Mouse (Mus musculus): ENCODE measurements around the gene Tas2r108. TPM values are rescaled to one million over a fixed set of nuclear protein-coding genes. Genes with fewer than 3 reads are reported as not detected.

Gene Tas2r108
- polyA plus RNA-seq, 1 experiment from 2014 or later, result 0.21 TPM

GRCm38 (mm10) chr6:40482318-40482717 lies 11.0 kb upstream of the Tas2r108 start:
- H3K36me3 ChIP-seq (replicated peaks; ENCODE audit: control insufficient read depth, insufficient read depth, low read depth, low read length), result peaks cover 12% of the 10 kb centered on the region

GRCm38 (mm10) chr6:40490933-40491332 lies 2.4 kb upstream of the Tas2r108 start, which contains the start of gene Tas2r137:
Gene Tas2r137, plus strand, starts transcription at chr6:40491233.
- no peak for DNase-seq (ENCODE audit: low spot score)
- no peak within 1 kb of the TSS for H3K9ac ChIP-seq (replicated peaks; ENCODE audit: low read length)
- H3K4me3 ChIP-seq (ENCODE audit: low read depth, low read length), result no peak within 1 kb of the TSS
- H3K27ac ChIP-seq (replicated peaks; ENCODE audit: low read depth, low read length), result no peak within 1 kb of the TSS
- no peaks in the 10 kb centered on the region for H3K36me3 ChIP-seq (replicated peaks; ENCODE audit: control insufficient read depth, insufficient read depth, low read depth, low read length)
- H3K4me1 ChIP-seq (ENCODE audit: control insufficient read depth, insufficient read depth, low read length), result no peaks in the 10 kb centered on the region
- ATAC-seq (replicated peaks; ENCODE audit: insufficient number of reproducible peaks, low FRiP score, low TSS enrichment, low read depth), result no peak
- H3K4me2 ChIP-seq (ENCODE audit: low read depth, low read length), result no peak within 1 kb of the TSS
- no peaks in the 10 kb centered on the region for H3K9me3 ChIP-seq (replicated peaks; ENCODE audit: control insufficient read depth, low read length)
- no peaks in the 10 kb centered on the region for H3K27me3 ChIP-seq (ENCODE audit: control insufficient read depth, insufficient read depth, low read length)

More at GRCm38 (mm10) chr6:40482318-40482717, 11.0 kb upstream of the Tas2r108 start:
- Histone ChIP-seq H3K9me3 (replicated peaks; ENCODE audit: control insufficient read depth, low read length) (no peaks in the 10 kb centered on the region), H3K9ac (replicated peaks; ENCODE audit: low read length) (no peak overlapping the region), H3K27me3 (ENCODE audit: control insufficient read depth, insufficient read depth, low read length) (no peaks in the 10 kb centered on the region), H3K4me2 (ENCODE audit: low read depth, low read length) (no peak overlapping the region), H3K4me1 (ENCODE audit: control insufficient read depth, insufficient read depth, low read length) (no peaks in the 10 kb centered on the region), H3K27ac (replicated peaks; ENCODE audit: low read depth, low read length) (no peak overlapping the region), H3K4me3 (ENCODE audit: low read depth, low read length) (no peak overlapping the region)
- ATAC-seq (replicated peaks; ENCODE audit: insufficient number of reproducible peaks, low FRiP score, low TSS enrichment, low read depth), result no peak
- 91% methylated on average over 5 of the region's 5 CpGs for WGBS
- DNase-seq (ENCODE audit: low spot score), result no peak

GRCm38 (mm10) chr6:40519408-40519807 lies 26.1 kb downstream of the Tas2r108 start, which contains the start of gene Prss37:
Gene Prss37, minus strand, starts transcription at chr6:40519508.
- H3K4me2 ChIP-seq (ENCODE audit: low read depth, low read length), result no peak within 1 kb of the TSS
- no peaks in the 10 kb centered on the region for H3K4me1 ChIP-seq (ENCODE audit: control insufficient read depth, insufficient read depth, low read length)
- no peak within 1 kb of the TSS for H3K27ac ChIP-seq (replicated peaks; ENCODE audit: low read depth, low read length)
- no peaks in the 10 kb centered on the region for H3K36me3 ChIP-seq (replicated peaks; ENCODE audit: control insufficient read depth, insufficient read depth, low read depth, low read length)
- H3K4me3 ChIP-seq (ENCODE audit: low read depth, low read length), result no peak within 1 kb of the TSS
- no peaks in the 10 kb centered on the region for H3K27me3 ChIP-seq (ENCODE audit: control insufficient read depth, insufficient read depth, low read length)
- DNase-seq (ENCODE audit: low spot score) (no peak), ATAC-seq (replicated peaks; ENCODE audit: insufficient number of reproducible peaks, low FRiP score, low TSS enrichment, low read depth) (no peak)
- WGBS, result 76% methylated on average over 1 of the region's 1 CpGs
- H3K9me3 ChIP-seq (replicated peaks; ENCODE audit: control insufficient read depth, low read length), result no peaks in the 10 kb centered on the region
- no peak within 1 kb of the TSS for H3K9ac ChIP-seq (replicated peaks; ENCODE audit: low read length)

Other genes with a start within 250 kb of the Tas2r108 start
- gene Agk, start 168.4 kb upstream of the Tas2r108 start, polyA plus RNA-seq (2014; fragmentation: Nextera tagmentation; extraction: Ambion mirVana), result 49.9 and 50.1 TPM in 2 replicates
- gene E330009J07Rik, start 57.4 kb upstream of the Tas2r108 start, polyA plus RNA-seq (2014; fragmentation: Nextera tagmentation; extraction: Ambion mirVana), result 12.6 and 14.1 TPM in 2 replicates
- not detected in 2 replicates for gene Wee2, start 54.4 kb upstream of the Tas2r108 start, polyA plus RNA-seq (2014; fragmentation: Nextera tagmentation; extraction: Ambion mirVana)
- gene Ssbp1, start 22.2 kb upstream of the Tas2r108 start, polyA plus RNA-seq (2014; fragmentation: Nextera tagmentation; extraction: Ambion mirVana), result 174 and 202 TPM in 2 replicates
- gene Tas2r137, start 2.3 kb upstream of the Tas2r108 start, polyA plus RNA-seq (2014; fragmentation: Nextera tagmentation; extraction: Ambion mirVana), result not detected in 2 replicates
- not detected in 2 replicates for gene Prss37, start 26.0 kb downstream of the Tas2r108 start, polyA plus RNA-seq (2014; fragmentation: Nextera tagmentation; extraction: Ambion mirVana)
- gene Olfr461, start 61.5 kb downstream of the Tas2r108 start, polyA plus RNA-seq (2014; fragmentation: Nextera tagmentation; extraction: Ambion mirVana), result 0.06 and 0.13 TPM in 2 replicates
- not detected in 2 replicates for gene Olfr460, start 76.0 kb downstream of the Tas2r108 start, polyA plus RNA-seq (2014; fragmentation: Nextera tagmentation; extraction: Ambion mirVana)
- gene Clec5a, start 92.3 kb downstream of the Tas2r108 start, polyA plus RNA-seq (2014; fragmentation: Nextera tagmentation; extraction: Ambion mirVana), result 0.74 and 1.5 TPM in 2 replicates
- not detected in 2 replicates for gene Tas2r138, start 119.8 kb downstream of the Tas2r108 start, polyA plus RNA-seq (2014; fragmentation: Nextera tagmentation; extraction: Ambion mirVana)
- gene Mgam, start 135.3 kb downstream of the Tas2r108 start, polyA plus RNA-seq (2014; fragmentation: Nextera tagmentation; extraction: Ambion mirVana), result not detected in 2 replicates